Mouse (Mus musculus) embryonic fibroblast, embryonic 13.5 days (primary cell): ENCODE results near the gene Dctn1.
"Not testable (repeated sequence)": the region's sequence is repeated elsewhere in the genome, so short reads cannot be mapped to it uniquely, and the experiment has no call there.

Experiments
- CTCF ChIP-seq: IDR thresholded peaks from 2 replicates; pipeline ENCODE4 v1.5.1; 2011; ENCODE audit warnings: mild to moderate bottlenecking, control low read depth, low read length, moderate library complexity, borderline replicate concordance; ENCODE audit not compliant: insufficient read depth
- POLR2A ChIP-seq: IDR thresholded peaks from 2 replicates; pipeline ENCODE4 v1.6.1; 2011; ENCODE audit warnings: low read depth, mild to moderate bottlenecking, control low read depth, low read length, moderate library complexity

DNA sequence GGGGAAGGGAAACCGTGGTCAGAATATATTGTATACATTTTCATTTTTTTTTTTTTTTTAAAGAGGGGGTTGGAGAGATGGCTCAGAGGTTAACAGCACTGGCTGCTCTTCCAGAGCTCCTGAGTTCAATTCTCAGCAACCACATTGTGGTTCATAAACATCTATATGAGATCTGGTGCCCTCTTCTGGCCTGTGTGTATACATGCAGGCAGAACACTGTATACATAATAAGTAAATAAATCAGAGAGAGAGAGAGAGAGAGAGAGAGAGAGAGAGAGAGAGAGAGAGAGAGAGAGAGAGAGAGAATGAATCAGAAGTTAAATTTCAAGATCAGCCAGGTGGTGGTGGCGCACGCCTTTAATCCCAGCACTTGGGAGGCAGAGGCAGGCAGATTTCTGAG is 6.3 kb upstream of the Dctn1 start:
- not testable (repeated sequence) for TF ChIP-seq CTCF, POLR2A
